Mouse (Mus musculus): ENCODE measurements around the gene Gpr176.
A peak's percentile ranks its signal among the peaks of the same experiment; 100 is the strongest.

The Gpr176 gene

GRCm38 (mm10) chr2:118372901-118373571 lies at the start of gene Gpr176:
Gene Gpr176 (minus strand): TSS chr2:118373419.
- peak; percentile 44 for DNase-seq (ENCODE audit: low read depth, low spot score)

GRCm38 (mm10) chr2:118422385-118422784 lies 49.2 kb upstream of the Gpr176 start:
- DNase-seq (ENCODE audit: low read depth, low spot score): no peak

- no peak for DNase-seq (ENCODE audit: low read depth, low spot score)
Observed at GRCm38 (mm10) chr2:118421951-118422350, 48.7 kb upstream of the Gpr176 start.

- DNase-seq (ENCODE audit: low read depth, low spot score): no peak
Observed at GRCm38 (mm10) chr2:118418076-118418475, 44.9 kb upstream of the Gpr176 start.

GRCm38 (mm10) chr2:118415601-118416355 lies 42.6 kb upstream of the Gpr176 start:
- no peak for DNase-seq (ENCODE audit: low read depth, low spot score)

GRCm38 (mm10) chr2:118412821-118413220 lies 39.6 kb upstream of the Gpr176 start:
- no peak for DNase-seq (ENCODE audit: low read depth, low spot score)

- DNase-seq (ENCODE audit: low read depth, low spot score): no peak
Observed at GRCm38 (mm10) chr2:118408336-118408895, 35.2 kb upstream of the Gpr176 start.

- no peak for DNase-seq (ENCODE audit: low read depth, low spot score)
Observed at GRCm38 (mm10) chr2:118406811-118407210, 33.6 kb upstream of the Gpr176 start.

GRCm38 (mm10) chr2:118405568-118405967 lies 32.3 kb upstream of the Gpr176 start:
- DNase-seq (ENCODE audit: low read depth, low spot score): no peak

- DNase-seq (ENCODE audit: low read depth, low spot score): no peak
Observed at GRCm38 (mm10) chr2:118404336-118404735, 31.1 kb upstream of the Gpr176 start.

- no peak for DNase-seq (ENCODE audit: low read depth, low spot score)
Observed at GRCm38 (mm10) chr2:118401834-118402727, 28.9 kb upstream of the Gpr176 start.

GRCm38 (mm10) chr2:118399751-118400150 lies 26.5 kb upstream of the Gpr176 start:
- no peak for DNase-seq (ENCODE audit: low read depth, low spot score)

- DNase-seq (ENCODE audit: low read depth, low spot score): no peak
Observed at GRCm38 (mm10) chr2:118391201-118391600, 18.0 kb upstream of the Gpr176 start.

- no peak for DNase-seq (ENCODE audit: low read depth, low spot score)
Observed at GRCm38 (mm10) chr2:118390072-118390471, 16.9 kb upstream of the Gpr176 start.

GRCm38 (mm10) chr2:118389569-118389968 lies 16.4 kb upstream of the Gpr176 start:
- no peak for DNase-seq (ENCODE audit: low read depth, low spot score)

- DNase-seq (ENCODE audit: low read depth, low spot score): peak; percentile 99
Observed at GRCm38 (mm10) chr2:118388341-118389335, 15.4 kb upstream of the Gpr176 start, which contains the start of gene Eif2ak4. Gene Eif2ak4 (plus strand): TSS chr2:118388618.

- DNase-seq (ENCODE audit: low read depth, low spot score): no peak
Observed at GRCm38 (mm10) chr2:118383387-118383786, 10.2 kb upstream of the Gpr176 start.

GRCm38 (mm10) chr2:118379756-118380155 lies 6.5 kb upstream of the Gpr176 start:
- DNase-seq (ENCODE audit: low read depth, low spot score): no peak

GRCm38 (mm10) chr2:118375931-118376330 lies 2.7 kb upstream of the Gpr176 start:
- DNase-seq (ENCODE audit: low read depth, low spot score): no peak

GRCm38 (mm10) chr2:118375522-118375921 lies 2.3 kb upstream of the Gpr176 start:
- DNase-seq (ENCODE audit: low read depth, low spot score): no peak

Data from forelimb bud, embryonic 11.5 days (tissue).